Mouse (Mus musculus) T-helper 1 cell (primary cell): Measurements from ENCODE around the gene Map1s.

ENCODE experiments used
- in situ Hi-C: fragments of 300-600 bp; cut with MboI, MseI; formaldehyde crosslinking; loops from one replicate; pipeline ENCODE4 v1.15.1; 2025; ENCODE audit warnings: high pct_unique_total_duplicates

Map1s gene

GRCm38 (mm10) chr8:70905831-70906736, at the start of gene Map1s:
Map1s (plus strand) TSS chr8:70905932.
- in situ Hi-C loops = no loop called here

GRCm38 (mm10) chr8:70856028-70856427, 49.7 kb upstream of the Map1s start:
- in situ Hi-C loops = no loop called here

GRCm38 (mm10) chr8:70856541-70857197, 49.1 kb upstream of the Map1s start:
- in situ Hi-C loops = no loop called here

GRCm38 (mm10) chr8:70857516-70857915, 48.2 kb upstream of the Map1s start:
- in situ Hi-C loops = no loop called here

GRCm38 (mm10) chr8:70862824-70863641, 42.7 kb upstream of the Map1s start, which contains the start of gene Kcnn1:
Kcnn1 (minus strand) TSS chr8:70863258.
- in situ Hi-C loops = no loop called here

- in situ Hi-C loops = no loop called here
Observed at GRCm38 (mm10) chr8:70863956-70864711, 41.6 kb upstream of the Map1s start.

GRCm38 (mm10) chr8:70864712-70865221, 41.0 kb upstream of the Map1s start:
- in situ Hi-C loops = no loop called here

- in situ Hi-C loops = no loop called here
Observed at GRCm38 (mm10) chr8:70865350-70866000, 40.3 kb upstream of the Map1s start.

GRCm38 (mm10) chr8:70866001-70866520, 39.7 kb upstream of the Map1s start:
- in situ Hi-C loops = no loop called here

- in situ Hi-C loops = no loop called here
Observed at GRCm38 (mm10) chr8:70866566-70866965, 39.2 kb upstream of the Map1s start.

GRCm38 (mm10) chr8:70868559-70869198, 37.1 kb upstream of the Map1s start:
- in situ Hi-C loops = no loop called here

- in situ Hi-C loops = no loop called here
Observed at GRCm38 (mm10) chr8:70869199-70869571, 36.5 kb upstream of the Map1s start.

GRCm38 (mm10) chr8:70869601-70870041, 36.1 kb upstream of the Map1s start:
- in situ Hi-C loops = no loop called here

GRCm38 (mm10) chr8:70871195-70871807, 34.4 kb upstream of the Map1s start:
- in situ Hi-C loops = no loop called here

- in situ Hi-C loops = no loop called here
Observed at GRCm38 (mm10) chr8:70872643-70873363, 32.9 kb upstream of the Map1s start.

- in situ Hi-C loops = no loop called here
Observed at GRCm38 (mm10) chr8:70873364-70873985, 32.3 kb upstream of the Map1s start, which contains the start of gene Ccdc124. Ccdc124 (minus strand) TSS chr8:70873935.

GRCm38 (mm10) chr8:70874441-70874840, 31.3 kb upstream of the Map1s start:
- in situ Hi-C loops = no loop called here

- in situ Hi-C loops = no loop called here
Observed at GRCm38 (mm10) chr8:70876382-70876781, 29.4 kb upstream of the Map1s start.
